Mouse (Mus musculus) cerebellum, adult 2 months (tissue): ENCODE data around the gene Upp1. TPM values are rescaled to one million over a fixed set of nuclear protein-coding genes. Genes with fewer than 3 reads are reported as not detected.
A peak's percentile ranks its signal among the peaks of the same experiment; 100 is the strongest.
"Not testable (repeated sequence)": the region's sequence is repeated elsewhere in the genome, so short reads cannot be mapped to it uniquely, and the experiment has no call there.

Experiments
- DNase-seq, 2 experiments: peaks; one replicate each; pipeline ENCODE4 v3.0.0; 2021
- H3K27ac ChIP-seq: fragments of 200-500 bp; 2 replicates; pipeline ENCODE4 v1.5.1; 2012; ENCODE audit warnings: low read length, control low read depth, inconsistent platforms; ENCODE audit not compliant: insufficient read depth
- H3K27me3 ChIP-seq: fragments of 200-500 bp; 2 replicates; pipeline ENCODE4 v1.6.1; 2012; ENCODE audit warnings: inconsistent platforms, mild to moderate bottlenecking, low read length, moderate library complexity; ENCODE audit not compliant: control insufficient read depth, insufficient read depth
- H3K4me1 ChIP-seq: fragments of 200-500 bp; 2 replicates; pipeline ENCODE4 v1.6.1; 2011; ENCODE audit warnings: low read length; ENCODE audit not compliant: control insufficient read depth, insufficient read depth
- H3K4me3 ChIP-seq: fragments of 200-500 bp; replicated peaks from 2 replicates; pipeline ENCODE3; 2011; ENCODE audit warnings: mild to moderate bottlenecking, low read depth, low read length, control low read depth; ENCODE audit not compliant: insufficient read depth
- CTCF ChIP-seq: fragments of 200-500 bp; IDR thresholded peaks from 2 replicates; pipeline ENCODE4 v1.5.1; 2011; ENCODE audit warnings: low read depth, mild to moderate bottlenecking, control low read depth, low read length, moderate library complexity, borderline replicate concordance; ENCODE audit not compliant: insufficient read depth
- POLR2A ChIP-seq: fragments of 200-500 bp; IDR thresholded peaks from 2 replicates; pipeline ENCODE4 v1.6.1; 2011; ENCODE audit warnings: low read length, control low read depth, borderline replicate concordance; ENCODE audit not compliant: insufficient read depth
- WGBS: fragments of 180-500 bp; shearing (Covaris S2); methylation state at CpG from one replicate; pipeline ENCODE4 v1.1.7; 2018; 5-methylcytosine and 5-hydroxymethylcytosine counted together
- polyA plus RNA-seq: library from polyadenylated mRNA; depleted of rRNA; stranded (reverse); fragments of >200 nt; gene quantifications from 2 replicates; pipeline ENCODE4 v1.2.3, GENCODE M21; 2012

The Upp1 gene
- polyA plus RNA-seq, 1 experiment: 2.5 TPM

DNA sequence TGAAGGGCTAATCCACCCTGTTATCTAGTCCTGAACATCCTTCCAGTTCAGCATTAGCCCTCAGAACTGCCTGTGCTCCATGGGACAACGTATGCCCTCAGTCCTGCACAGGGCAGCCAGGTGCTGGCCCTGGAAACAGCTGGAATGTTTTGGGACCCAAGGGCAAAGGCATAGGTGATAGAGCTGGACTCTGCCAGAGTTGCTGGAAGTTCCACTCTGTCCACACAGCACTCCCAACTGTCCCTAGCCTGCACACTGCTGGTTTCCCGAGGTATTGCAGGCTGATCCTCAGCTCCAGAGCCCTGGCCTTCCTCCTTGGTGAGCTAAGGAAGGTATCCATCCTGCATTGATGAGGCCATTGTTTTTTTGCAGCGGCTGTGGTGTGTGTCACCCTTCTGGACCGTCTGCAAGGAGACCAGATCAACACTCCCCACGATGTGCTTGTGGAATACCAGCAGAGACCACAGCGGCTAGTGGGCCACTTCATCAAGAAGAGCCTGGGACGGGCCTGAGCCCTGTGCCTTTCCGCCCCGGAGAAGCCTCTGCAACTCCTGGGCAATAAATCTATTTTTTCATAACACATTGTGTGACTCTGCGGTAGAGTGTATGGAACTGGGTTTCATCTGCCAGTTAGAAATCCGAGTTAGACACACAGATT is 17.8 kb downstream of the Upp1 start:
- TF ChIP-seq CTCF (no peak), POLR2A (no peak)
- DNase-seq: no peak
- Histone ChIP-seq H3K4me3 (no peak overlapping the region), H3K27me3 (no peaks in the 10 kb centered on the region), H3K4me1 (no peaks in the 10 kb centered on the region), H3K27ac (no peak overlapping the region)
- 72% methylated on average over 11 of the region's 11 CpGs for WGBS

- Histone ChIP-seq H3K4me3 (no peak overlapping the region), H3K27me3 (no peaks in the 10 kb centered on the region), H3K4me1 (no peaks in the 10 kb centered on the region), H3K27ac (no peak overlapping the region)
- no peak for TF ChIP-seq POLR2A
- peak; percentile 98 for TF ChIP-seq CTCF
- DNase-seq: peak; percentile 66 to 76
- WGBS: 14% methylated on average over 5 of the region's 5 CpGs
These were observed 18.6 kb downstream of the Upp1 start for GRCm38 (mm10) chr11:9136471-9136870.

DNA sequence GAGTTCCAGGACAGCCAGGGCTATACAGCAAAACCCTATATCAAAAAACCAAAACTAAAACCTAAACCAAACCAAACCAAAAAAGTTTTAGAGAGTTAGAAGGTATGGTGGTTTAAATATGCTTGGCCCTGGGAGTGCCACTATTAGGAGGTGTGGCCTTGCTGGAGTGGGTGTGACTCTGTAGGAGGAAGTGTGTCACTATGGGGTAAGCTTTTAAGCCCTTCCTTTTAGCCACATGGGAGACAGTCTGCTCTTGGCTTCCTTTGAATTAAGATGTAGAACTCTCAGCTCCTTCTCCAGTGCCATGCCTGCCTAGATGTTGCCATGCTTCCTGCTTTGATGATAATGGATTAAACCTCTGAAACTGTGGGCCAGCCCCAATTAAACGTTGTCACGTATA is 27.2 kb downstream of the Upp1 start:
- Histone ChIP-seq H3K27ac (no peak overlapping the region), H3K4me3 (no peak overlapping the region), H3K27me3 (no peaks in the 10 kb centered on the region), H3K4me1 (no peaks in the 10 kb centered on the region)
- no peak for TF ChIP-seq POLR2A
- DNase-seq: no peak
- 89% methylated on average over 2 of the region's 2 CpGs for WGBS

DNA sequence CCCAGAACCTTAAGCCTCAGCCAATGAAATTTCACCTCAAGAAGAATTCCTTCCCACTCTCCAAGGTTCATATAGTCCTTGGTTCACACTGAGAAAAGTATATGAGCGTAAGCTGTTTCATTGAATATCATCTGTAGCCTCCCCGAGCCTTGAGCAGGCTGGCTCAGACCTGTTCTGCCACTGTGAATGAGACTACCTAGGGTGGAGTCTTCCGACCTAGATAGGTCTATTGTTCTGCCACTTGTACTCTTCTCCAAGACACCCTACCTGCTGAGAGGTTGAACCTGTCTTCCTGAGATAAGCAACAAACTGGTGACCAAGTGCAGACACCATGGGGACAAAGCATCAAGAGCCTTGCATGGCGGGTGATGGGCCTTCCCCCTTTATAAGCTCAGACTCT is 28.2 kb downstream of the Upp1 start:
- H3K27me3 ChIP-seq: no peaks in the 10 kb centered on the region
- 94% methylated on average over 4 of the region's 4 CpGs for WGBS
- no peak overlapping the region for H3K27ac ChIP-seq
- no peak for DNase-seq
- H3K4me1 ChIP-seq: no peaks in the 10 kb centered on the region
- no peak overlapping the region for H3K4me3 ChIP-seq
- TF ChIP-seq CTCF (no peak), POLR2A (no peak)

GRCm38 (mm10) chr11:9146683-9147082 is 28.8 kb downstream of the Upp1 start:
- Histone ChIP-seq H3K4me1 (no peaks in the 10 kb centered on the region), H3K4me3 (no peak overlapping the region), H3K27me3 (no peaks in the 10 kb centered on the region), H3K27ac (no peak overlapping the region)
- no peak for TF ChIP-seq POLR2A
- TF ChIP-seq CTCF: no peak
- no peak for DNase-seq
- WGBS: 86% methylated on average over 1 of the region's 1 CpGs

DNA sequence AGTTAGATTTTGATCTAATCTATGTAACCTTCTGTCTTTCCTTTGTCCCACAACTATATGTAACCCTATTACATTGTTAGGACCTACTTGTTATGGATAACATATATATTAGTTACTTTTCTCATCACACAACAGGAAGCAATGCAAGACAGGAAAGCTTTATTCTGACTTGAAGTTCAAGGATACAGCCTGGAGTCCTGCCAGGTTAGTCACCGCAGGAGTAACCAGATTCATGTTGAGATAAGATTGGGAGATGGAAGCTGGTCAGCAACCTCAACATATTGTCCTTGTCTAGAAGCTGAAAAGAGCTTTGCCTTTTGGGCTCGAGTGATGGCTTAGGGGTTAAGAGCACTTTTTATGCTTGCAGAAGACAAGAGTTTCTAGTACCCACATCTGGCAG is 30.3 kb downstream of the Upp1 start:
- TF ChIP-seq CTCF (no peak), POLR2A (no peak)
- WGBS: 59% methylated on average over 2 of the region's 2 CpGs
- no peak for DNase-seq
- no peak overlapping the region for H3K27ac ChIP-seq
- no peak overlapping the region for H3K4me3 ChIP-seq
- no peaks in the 10 kb centered on the region for H3K4me1 ChIP-seq
- no peaks in the 10 kb centered on the region for H3K27me3 ChIP-seq

- not testable (repeated sequence) for H3K27me3 ChIP-seq, H3K4me1 ChIP-seq, H3K27ac ChIP-seq, H3K4me3 ChIP-seq, DNase-seq
- 85% methylated on average over 25 of the region's 25 CpGs for WGBS
These were observed 32.5 kb downstream of the Upp1 start for GRCm38 (mm10) chr11:9150403-9150802.

DNA sequence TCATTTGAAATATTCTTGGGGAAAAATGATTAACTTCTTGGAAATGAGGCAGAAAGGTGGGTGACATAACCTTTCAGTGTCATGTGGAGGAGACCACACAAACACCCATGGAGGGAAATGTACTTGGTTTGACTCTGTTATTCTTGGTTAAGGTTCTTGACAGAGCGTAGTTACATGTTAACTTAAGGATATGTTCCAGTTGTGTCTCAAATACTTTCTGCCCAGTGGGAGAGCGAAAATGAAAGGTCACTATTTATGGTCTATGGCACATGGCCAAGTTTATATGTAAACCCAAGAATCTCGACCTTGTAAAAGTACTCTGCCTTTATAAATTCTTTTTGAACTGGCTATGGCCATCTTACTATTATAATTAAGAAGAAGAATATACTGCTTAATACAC is 42.0 kb downstream of the Upp1 start:
- no peak for DNase-seq
- TF ChIP-seq CTCF: no peak
- TF ChIP-seq POLR2A: no peak
- Histone ChIP-seq H3K27me3 (no peaks in the 10 kb centered on the region), H3K27ac (no peak overlapping the region), H3K4me3 (no peak overlapping the region), H3K4me1 (no peaks in the 10 kb centered on the region)
- WGBS: 59% methylated on average over 3 of the region's 3 CpGs

- TF ChIP-seq POLR2A (no peak), CTCF (no peak)
- DNase-seq: no peak
- no peaks in the 10 kb centered on the region for H3K4me1 ChIP-seq
- H3K27me3 ChIP-seq: no peaks in the 10 kb centered on the region
- no peak overlapping the region for H3K27ac ChIP-seq
- WGBS: 99% methylated on average over 2 of the region's 2 CpGs
- H3K4me3 ChIP-seq: no peak overlapping the region
These were observed 49.4 kb downstream of the Upp1 start for GRCm38 (mm10) chr11:9167331-9167730.
